Mouse (Mus musculus) Patski (cell line): Measurements from ENCODE around the gene Mark2. TPM values are rescaled to one million over a fixed set of nuclear protein-coding genes. Genes with fewer than 3 reads are reported as not detected.

Experiments
- ATAC-seq: fragments of 100-300 bp; one replicate; pipeline ENCODE4 v1.8.0; 2021
- CTCF ChIA-PET: fragments of 350-600 bp; sonication (Branson Sonifier 250); formaldehyde crosslinking; loops from one replicate; lab custom pipeline; 2022; ENCODE audit warnings: inconsistent platforms; lab: Charles Lee
- POLR2A ChIA-PET: fragments of 350-600 bp; sonication (Branson Sonifier 250); formaldehyde crosslinking; loops from one replicate; lab custom pipeline; 2022; ENCODE audit warnings: antibody characterized with exemption, inconsistent platforms; lab: Charles Lee
- DNase-seq: peaks from one replicate; pipeline ENCODE4 v3.0.0-alpha.2; 2011; ENCODE audit warnings: low read depth, low spot score
- H3K27me3 ChIP-seq: fragments of 371-371 bp; one replicate; pipeline ENCODE4 v1.5.1; 2021
- CTCF ChIP-seq: fragments of 100-300 bp; IDR thresholded peaks from one replicate; pipeline ENCODE4 v1.5.1; 2021
- in situ Hi-C: fragments of 300-500 bp; cut with MboI; formaldehyde crosslinking; loops from 3 replicates; pipeline ENCODE4 v1.11.1; 2018; ENCODE audit warnings: low pct_unique_long_range_greater_than_20kb, mixed read lengths
- polyA plus RNA-seq: library from polyadenylated mRNA; unstranded; gene quantifications from one replicate; pipeline ENCODE4 v1.2.3, GENCODE M21; 2021

The Mark2 gene
- polyA plus RNA-seq, 1 experiment from 2014 or later = 76.9 TPM

DNA sequence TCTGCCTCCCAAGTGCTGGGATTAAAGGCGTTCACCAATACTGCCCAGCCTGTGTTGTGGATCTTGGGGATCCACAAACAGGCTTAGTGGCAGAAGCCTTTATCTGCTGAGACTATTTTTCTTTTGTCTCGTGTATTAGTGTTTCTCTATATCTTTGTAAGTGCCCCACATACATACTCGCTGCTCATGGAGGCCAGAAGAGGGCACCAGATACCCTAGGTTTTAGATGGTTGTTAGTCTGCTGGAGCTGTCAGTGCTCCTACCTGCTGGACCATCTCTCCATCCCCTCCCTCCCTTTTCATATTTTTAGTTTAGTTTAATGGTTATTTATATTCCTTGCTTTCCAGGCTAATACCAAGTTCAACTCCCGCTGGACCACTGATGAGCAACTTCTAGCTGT is 68.2 kb downstream of the Mark2 start:
- TF ChIP-seq CTCF = no peak

DNA sequence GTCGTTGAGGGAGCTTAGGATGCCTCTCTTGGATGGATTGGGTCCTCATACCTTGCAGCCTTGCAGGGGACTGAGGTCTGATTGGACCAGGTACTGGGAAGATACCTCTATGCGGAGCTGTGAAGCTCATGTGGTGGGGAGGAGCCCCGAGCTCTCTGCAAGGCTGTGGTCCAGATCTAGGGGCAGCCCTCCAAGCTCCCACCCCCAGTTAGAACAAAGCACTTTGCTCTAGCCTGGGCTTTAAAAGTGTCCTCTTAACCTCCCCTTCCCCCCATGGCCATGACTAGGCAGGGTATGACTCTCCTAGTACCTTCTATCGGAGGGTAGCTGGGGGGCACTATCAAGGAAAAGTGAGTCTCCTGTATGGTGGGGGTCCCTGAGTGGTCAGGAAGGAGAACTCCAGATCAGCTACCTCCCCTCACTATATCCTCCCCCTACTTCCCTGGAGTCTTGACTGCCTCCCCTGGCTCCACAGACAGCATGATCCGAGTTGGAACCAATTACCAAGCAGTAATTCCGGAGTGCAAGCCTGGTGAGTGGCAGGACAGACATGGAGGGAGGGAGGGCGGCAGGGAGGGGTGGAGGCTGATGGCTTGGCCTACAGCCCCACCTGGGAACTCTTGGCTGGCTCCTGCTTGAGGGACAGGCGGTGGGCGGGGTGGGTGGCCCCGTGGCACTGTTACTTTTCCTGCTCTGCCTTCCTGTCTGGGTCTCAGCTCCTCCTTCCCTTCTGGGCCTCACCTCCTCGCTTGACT is 72.2 kb downstream of the Mark2 start:
- no peaks in the 10 kb centered on the region for H3K27me3 ChIP-seq
- ChIA-PET POLR2A (interaction anchor here (0.9 to 1.4 kb wide), 3 partner anchors 8 to 37 kb away, joined by 3 to 5 read pairs (median 3); no protein-coding TSS in a partner anchor), CTCF (interaction anchor here (0.8 to 4.1 kb wide), 11 partner anchors 11 to 229 kb away, joined by 3 to 18 read pairs (median 4); partner anchors contain the start of gene Mark2)
- TF ChIP-seq CTCF = no peak
- in situ Hi-C loops = loop anchor here (5.0 kb wide), 1 partner anchor 78 kb away; no protein-coding TSS in a partner anchor
- no peak for ATAC-seq
- DNase-seq = no peak

More for the DNA sequence above, 68.2 kb downstream of the Mark2 start:
- in situ Hi-C loops = no loop called here
- ChIA-PET POLR2A (interaction anchor here (0.8 to 1.1 kb wide), 3 partner anchors 34 to 65 kb away, joined by 3 to 5 read pairs (median 3); no protein-coding TSS in a partner anchor), CTCF (interaction anchor here (0.8 to 1.9 kb wide), 7 partner anchors 10 to 72 kb away, joined by 3 to 7 read pairs (median 3); partner anchors contain the start of gene Mark2)
- ATAC-seq (no peak), DNase-seq (no peak)
- H3K27me3 ChIP-seq = no peaks in the 10 kb centered on the region

GRCm38 (mm10) chr19:7268722-7269090 is 73.0 kb downstream of the Mark2 start:
- DNase-seq (no peak), ATAC-seq (peak; percentile 63)
- H3K27me3 ChIP-seq = no peaks in the 10 kb centered on the region
- no peak for TF ChIP-seq CTCF
- CTCF ChIA-PET = interaction anchor here (0.8 to 4.1 kb wide), 10 partner anchors 12 to 228 kb away, joined by 3 to 18 read pairs (median 4); partner anchors contain the start of gene Mark2
- POLR2A ChIA-PET = interaction anchor here (0.9 to 1.4 kb wide), 2 partner anchors 8 to 33 kb away, joined by 3 to 5 read pairs; no protein-coding TSS in a partner anchor
- in situ Hi-C loops = loop anchor here (5.0 kb wide), 1 partner anchor 79 kb away; no protein-coding TSS in a partner anchor

DNA sequence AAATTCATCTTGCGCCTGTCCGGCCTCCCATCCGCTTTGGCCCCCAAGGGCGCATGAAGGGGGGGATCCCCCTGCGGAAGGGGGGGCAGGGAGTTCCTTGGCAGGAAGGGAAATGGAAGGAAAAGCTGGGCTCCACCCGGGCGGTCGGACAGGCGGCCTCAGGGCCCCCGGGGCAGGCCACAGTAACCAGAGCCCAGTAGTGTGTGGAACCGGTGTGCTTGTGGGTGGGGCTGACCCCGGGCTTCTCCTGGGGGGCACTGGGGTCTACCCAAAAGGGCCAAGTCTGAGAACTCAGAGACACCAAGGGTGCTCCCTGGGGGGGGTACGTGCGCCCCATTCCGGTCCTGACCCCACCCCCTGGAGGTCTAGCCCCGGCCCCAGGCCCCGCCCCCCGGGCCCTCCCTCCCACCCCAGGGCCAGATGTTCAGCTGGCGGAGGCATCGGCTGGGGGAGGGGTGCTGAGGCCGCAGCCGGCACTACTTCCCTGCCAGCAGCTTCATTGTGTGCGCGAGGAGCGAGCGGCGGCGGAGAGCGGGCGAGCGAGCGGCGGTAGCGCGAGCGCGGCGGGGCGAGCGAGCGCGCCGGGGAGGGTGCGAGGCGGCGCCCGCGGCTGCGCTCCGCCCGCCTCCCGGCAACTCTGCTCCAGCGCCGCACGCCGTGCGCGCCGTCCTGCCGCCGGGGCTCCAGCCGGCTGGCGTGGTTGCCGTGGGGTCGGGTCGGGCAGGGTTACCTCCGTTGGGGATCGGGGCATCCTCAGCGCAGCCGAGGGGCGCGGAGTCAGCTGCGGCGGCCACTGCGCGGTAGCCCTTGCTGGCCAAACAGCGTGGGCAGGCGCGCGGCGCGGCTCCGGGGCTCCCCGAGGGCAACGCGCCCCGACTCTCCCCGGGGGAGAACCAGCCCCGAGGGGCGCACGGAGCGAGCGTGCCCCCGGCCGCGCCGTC is 73.6 kb downstream of the Mark2 start:
- CTCF ChIA-PET = interaction anchor here (0.7 to 4.1 kb wide), 9 partner anchors 13 to 77 kb away, joined by 3 to 18 read pairs (median 4); partner anchors contain the start of gene Mark2
- in situ Hi-C loops = loop anchor here (5.0 kb wide), 1 partner anchor 79 kb away; no protein-coding TSS in a partner anchor
- DNase-seq = no peak
- no peaks in the 10 kb centered on the region for H3K27me3 ChIP-seq
- ATAC-seq = peak; percentile 58
- TF ChIP-seq CTCF = no peak
- POLR2A ChIA-PET = interaction anchor here (0.5 to 1.4 kb wide), 3 partner anchors 9 to 203 kb away, joined by 3 to 5 read pairs (median 5); no protein-coding TSS in a partner anchor

GRCm38 (mm10) chr19:7267091-7267741 is 74.4 kb downstream of the Mark2 start, which contains the start of gene Rcor2:
Gene Rcor2 (plus strand): TSS chr19:7267325.
- ATAC-seq (no peak), DNase-seq (no peak)
- ChIA-PET CTCF (interaction anchor here (0.7 to 4.1 kb wide), 5 partner anchors 33 to 169 kb away, joined by 3 to 18 read pairs (median 3); partner anchors contain the start of gene Mark2), POLR2A (no interaction called here)
- in situ Hi-C loops = loop anchor here (5.0 kb wide), 1 partner anchor 80 kb away; no protein-coding TSS in a partner anchor
- no peaks in the 10 kb centered on the region for H3K27me3 ChIP-seq
- no peak for TF ChIP-seq CTCF

- in situ Hi-C loops = loop anchor here (5.0 kb wide), 1 partner anchor 81 kb away; no protein-coding TSS in a partner anchor
- ChIA-PET POLR2A (interaction anchor here (0.6 kb wide), 1 partner anchor 162 kb away, joined by 5 read pairs; no protein-coding TSS in a partner anchor), CTCF (interaction anchor here (0.8 to 4.1 kb wide), 4 partner anchors 32 to 170 kb away, joined by 3 to 18 read pairs (median 4); partner anchors contain the start of gene Mark2)
- no peak for ATAC-seq
- no peaks in the 10 kb centered on the region for H3K27me3 ChIP-seq
- no peak for TF ChIP-seq CTCF
- DNase-seq = no peak
Observed at GRCm38 (mm10) chr19:7266421-7266831, 75.2 kb downstream of the Mark2 start.

DNA sequence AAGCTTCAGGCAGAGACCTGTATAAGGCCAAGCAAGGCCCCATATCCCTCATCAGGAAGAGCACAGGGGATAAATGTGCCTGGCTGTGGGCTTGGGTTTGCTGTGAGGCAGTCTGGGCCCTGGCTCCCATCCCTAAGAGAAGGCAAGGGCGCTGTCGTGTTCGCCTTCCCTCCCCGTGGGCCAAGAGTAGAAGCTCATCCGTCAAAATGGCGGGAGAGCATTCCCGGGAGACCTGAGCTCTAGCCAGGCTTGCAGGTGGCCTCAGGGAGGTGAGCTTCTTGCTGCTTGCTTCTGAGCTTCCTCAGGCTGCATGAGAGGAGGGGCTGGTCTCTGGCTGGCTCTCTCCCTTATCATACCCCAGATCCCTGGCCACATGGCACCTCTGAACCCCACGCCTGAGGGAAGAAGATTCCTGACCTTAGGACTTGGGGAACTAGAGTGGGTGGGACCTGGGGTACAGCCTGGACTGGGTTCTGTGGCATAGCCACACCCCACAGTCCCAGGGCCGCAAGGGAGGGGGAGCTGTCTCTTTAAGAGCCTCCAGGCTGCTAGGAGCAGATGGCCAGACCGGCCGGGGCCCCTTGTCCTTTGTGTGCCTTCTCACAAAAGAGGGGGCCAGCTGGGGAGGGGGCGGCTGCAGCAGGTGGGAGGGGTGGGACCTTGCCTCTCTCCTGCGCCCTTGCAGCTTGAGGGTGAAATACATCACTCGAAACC is 76.0 kb downstream of the Mark2 start:
- in situ Hi-C loops = loop anchor here (5.0 kb wide), 1 partner anchor 82 kb away; no protein-coding TSS in a partner anchor
- ChIA-PET CTCF (interaction anchor here (0.7 to 3.4 kb wide), 5 partner anchors 15 to 116 kb away, joined by 3 to 11 read pairs (median 4); no protein-coding TSS in a partner anchor), POLR2A (interaction anchor here (0.6 to 1.0 kb wide), 2 partner anchors 118 to 163 kb away, joined by 3 to 5 read pairs; no protein-coding TSS in a partner anchor)
- ATAC-seq (no peak), DNase-seq (no peak)
- no peaks in the 10 kb centered on the region for H3K27me3 ChIP-seq
- no peak for TF ChIP-seq CTCF

DNA sequence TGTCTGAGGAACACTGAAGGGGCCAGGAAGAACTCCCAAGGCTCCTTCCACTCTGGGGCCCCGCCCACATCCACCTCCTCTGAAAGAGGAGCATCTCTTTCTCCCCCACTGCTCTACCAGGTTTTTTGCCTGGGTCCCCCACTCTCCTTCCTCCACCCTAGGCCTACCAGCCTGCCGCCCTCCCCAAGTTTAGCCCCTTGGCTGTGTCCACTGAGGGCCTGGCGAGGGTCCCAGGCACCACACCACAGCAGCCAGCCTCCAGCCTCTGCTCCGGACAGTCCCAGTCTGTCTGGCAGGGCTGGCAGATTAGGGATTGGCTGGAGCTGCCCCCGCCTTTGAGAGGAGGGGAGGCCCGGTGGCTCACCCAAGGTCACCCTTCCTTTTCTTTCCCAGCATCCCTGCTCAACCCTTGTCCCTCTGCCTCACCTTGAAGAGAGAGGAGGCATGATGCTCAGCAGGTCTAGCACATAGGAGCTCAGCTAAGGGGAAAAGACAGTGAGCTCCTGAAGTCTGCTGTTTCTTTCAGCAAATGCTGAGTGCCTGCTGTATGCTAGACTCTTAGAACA is 76.8 kb downstream of the Mark2 start:
- no peak for DNase-seq
- ATAC-seq = no peak
- ChIA-PET CTCF (interaction anchor here (0.5 to 3.4 kb wide), 11 partner anchors 14 to 201 kb away, joined by 3 to 11 read pairs (median 4); no protein-coding TSS in a partner anchor), POLR2A (interaction anchor here (1.0 kb wide), 1 partner anchor 119 kb away, joined by 3 read pairs; no protein-coding TSS in a partner anchor)
- no peaks in the 10 kb centered on the region for H3K27me3 ChIP-seq
- TF ChIP-seq CTCF = no peak
- in situ Hi-C loops = loop anchor here (5.0 kb wide), 2 partner anchors 82 to 157 kb away; no protein-coding TSS in a partner anchor
